Mouse (Mus musculus) frontal cortex, adult 2 months (tissue): Measurements from ENCODE around the gene Tgif2. TPM values are rescaled to one million over a fixed set of nuclear protein-coding genes. Genes with fewer than 3 reads are reported as not detected.
"Not testable (repeated sequence)": the region's sequence is repeated elsewhere in the genome, so short reads cannot be mapped to it uniquely, and the experiment has no call there.

ENCODE experiments used
- DNase-seq, 2 experiments: peaks; one replicate each; pipeline ENCODE4 v3.0.0; 2022; ENCODE audit warnings: low spot score in 1 of 2; ENCODE audit errors: extremely low spot score in 1 of 2
- polyA plus RNA-seq: library from polyadenylated mRNA; depleted of rRNA; stranded (reverse); fragments of >200 nt; gene quantifications from 2 replicates; pipeline ENCODE4 v1.2.3, GENCODE M21; 2012

Gene Tgif2
- polyA plus RNA-seq, 1 experiment, result 2.0 TPM

- DNase-seq, result no peak
These were observed 30.7 kb downstream of the Tgif2 start for GRCm38 (mm10) chr2:156870519-156870918.

GRCm38 (mm10) chr2:156873629-156874028, 33.8 kb downstream of the Tgif2 start:
- peak in 1 of 2 experiments; percentile 72 for DNase-seq

DNA sequence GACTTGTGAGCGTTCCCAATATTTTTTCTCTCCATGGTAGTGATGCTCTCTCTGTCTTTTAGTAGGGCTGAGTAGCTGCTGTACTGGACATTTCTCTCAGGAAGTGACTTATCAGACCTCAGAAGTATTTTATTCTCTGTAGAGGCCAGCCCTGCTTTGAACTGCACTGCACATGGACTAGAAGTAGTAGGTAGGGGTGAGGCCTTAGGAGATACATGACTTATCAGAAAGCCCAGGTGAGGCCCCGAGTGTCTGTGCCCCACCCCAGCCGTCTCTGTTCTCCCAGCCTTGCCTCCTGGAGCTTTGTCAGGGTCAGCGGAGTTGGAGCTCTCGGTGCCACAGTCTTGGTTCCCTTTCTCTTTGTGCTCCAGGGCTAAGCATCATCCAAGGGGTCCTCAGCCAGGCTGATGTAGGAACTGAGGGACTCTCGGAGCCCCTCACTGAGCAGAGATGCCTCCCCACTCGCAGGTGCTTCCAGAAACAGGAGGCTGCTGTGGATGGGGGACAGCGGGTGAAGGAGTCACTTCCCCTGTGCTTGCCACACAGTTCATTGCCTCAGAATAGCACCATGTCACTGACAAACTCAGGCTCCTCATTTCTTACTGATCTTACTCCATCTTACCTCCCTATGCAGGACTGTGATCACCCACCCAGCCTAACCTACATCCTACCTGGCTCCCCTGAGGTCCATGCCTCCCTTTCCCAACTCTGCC, 34.4 kb downstream of the Tgif2 start:
- no peak for DNase-seq

DNA sequence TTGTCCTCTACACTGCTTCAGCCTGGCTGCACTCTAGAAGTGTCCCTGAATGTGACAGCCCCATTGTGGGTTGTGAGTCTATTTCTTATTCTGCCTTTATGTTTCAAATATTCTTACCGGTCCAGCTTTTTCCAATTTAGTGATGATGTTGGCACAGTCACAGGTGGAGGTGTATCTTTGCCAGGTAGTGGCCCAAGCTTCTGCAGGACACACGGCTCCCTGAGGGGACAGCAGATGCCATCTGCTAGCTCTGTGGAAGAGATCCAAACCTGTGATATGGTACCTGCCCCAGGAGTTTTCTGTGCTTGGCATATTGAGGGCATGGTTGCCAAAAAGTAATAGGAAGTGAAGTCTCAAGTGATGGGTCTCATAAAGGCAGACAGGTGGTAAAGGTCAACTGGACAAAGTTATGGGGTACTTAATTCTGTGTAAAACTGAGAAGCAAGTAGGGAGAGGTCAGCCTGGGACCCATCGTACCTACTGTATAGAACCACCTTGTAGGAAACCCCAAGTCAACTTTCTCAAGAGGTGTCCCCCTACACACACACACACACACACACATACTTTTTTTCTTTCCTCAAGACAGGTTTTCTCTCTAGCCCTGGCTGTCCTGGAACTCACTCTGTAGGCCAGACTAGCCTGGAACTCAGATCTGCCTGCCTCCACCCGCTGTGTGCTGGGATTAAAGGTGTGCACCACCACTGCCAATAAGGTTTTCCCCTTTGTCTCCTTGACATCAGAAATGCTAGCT, 35.1 kb downstream of the Tgif2 start:
- no peak for DNase-seq

DNA sequence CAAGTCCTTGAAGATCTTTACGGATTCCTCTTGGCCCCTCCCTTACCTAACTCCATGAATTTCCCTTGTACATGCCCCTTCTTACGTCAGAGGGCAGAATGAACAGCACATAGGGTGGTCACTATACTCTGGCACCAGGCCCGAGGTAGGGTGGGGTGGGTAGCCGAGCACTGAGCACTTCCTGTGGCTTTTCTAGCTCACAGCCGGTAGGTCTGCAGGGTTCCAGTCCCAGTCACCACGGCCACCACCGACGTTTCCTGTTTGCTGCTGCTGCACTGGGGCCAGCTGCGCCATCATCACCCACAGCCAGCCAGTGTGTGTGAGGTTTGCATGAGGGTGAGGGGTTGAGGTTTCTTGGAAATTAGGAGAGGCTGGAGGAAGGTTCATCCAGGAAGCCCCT, 37.9 kb downstream of the Tgif2 start:
- DNase-seq, result no peak

- DNase-seq, result no peak
These were observed 39.7 kb downstream of the Tgif2 start for GRCm38 (mm10) chr2:156879541-156879940.

GRCm38 (mm10) chr2:156882431-156883001, 42.7 kb downstream of the Tgif2 start:
- no peak for DNase-seq

DNA sequence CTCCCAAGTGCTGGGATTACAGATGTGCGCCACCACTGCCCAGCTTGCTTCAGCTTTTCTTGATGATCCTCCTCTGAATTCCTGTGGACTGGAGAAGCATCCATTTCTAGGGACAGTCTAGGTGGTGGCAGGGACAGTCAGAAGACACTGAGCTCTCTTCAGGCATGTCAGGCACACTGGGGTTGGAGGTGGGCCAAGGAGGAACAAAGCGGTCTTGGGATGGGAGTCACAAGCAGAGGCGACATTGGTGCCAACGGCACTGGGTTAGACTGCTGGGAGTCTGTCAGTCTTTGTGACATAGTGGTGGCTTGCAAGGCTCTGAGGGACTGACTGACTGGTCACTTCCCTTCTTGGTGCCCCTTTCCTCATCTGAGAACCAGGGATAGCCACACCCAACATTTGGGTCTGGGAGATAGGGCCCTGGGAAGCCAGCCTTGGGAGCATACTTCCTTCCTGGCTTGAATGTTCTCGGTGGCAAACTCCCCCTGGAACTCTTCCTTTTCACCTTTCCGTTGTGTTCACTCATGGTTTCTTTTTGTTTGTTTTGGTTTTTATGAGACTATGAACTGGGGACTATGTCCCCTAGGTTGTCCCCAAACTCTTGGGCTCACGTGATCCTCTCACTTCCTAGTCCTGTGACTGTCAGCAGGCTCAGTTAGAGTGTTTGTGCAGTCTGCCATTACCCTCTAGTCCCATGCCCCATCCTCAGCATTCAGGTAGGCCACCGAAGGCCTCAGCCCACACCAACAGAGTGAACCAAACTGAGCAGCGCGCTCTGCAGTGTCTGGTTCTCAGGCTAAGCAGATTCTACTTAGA, 44.8 kb downstream of the Tgif2 start:
- DNase-seq, result no peak

GRCm38 (mm10) chr2:156885666-156886065, 45.9 kb downstream of the Tgif2 start:
- not testable (repeated sequence) for DNase-seq

GRCm38 (mm10) chr2:156886084-156886631, 46.4 kb downstream of the Tgif2 start:
- DNase-seq, result no peak

GRCm38 (mm10) chr2:156887017-156887416, 47.2 kb downstream of the Tgif2 start, which contains the start of gene Sla2:
Sla2 (minus strand) TSS chr2:156887192.
- no peak for DNase-seq

GRCm38 (mm10) chr2:156888490-156888889, 48.7 kb downstream of the Tgif2 start:
- no peak for DNase-seq

DNA sequence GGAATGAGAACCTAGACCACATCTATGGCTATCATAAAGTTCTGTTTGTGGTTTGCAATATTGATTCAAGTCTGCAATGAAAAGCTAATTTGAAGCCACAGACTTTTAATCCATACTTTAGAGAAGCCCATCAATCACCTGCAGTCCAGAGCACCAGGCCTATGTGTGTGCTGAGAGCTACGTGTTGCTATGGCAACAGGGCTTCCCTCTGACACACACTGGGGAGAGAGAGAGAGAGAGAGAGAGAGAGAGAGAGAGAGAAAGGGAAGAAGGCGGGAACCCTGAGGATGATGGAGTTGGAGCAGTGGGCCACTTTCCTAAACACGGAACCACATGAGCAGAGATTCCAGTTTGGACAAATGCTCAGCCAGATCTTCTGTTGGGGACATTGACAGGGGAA, 52.4 kb downstream of the Tgif2 start:
- no peak for DNase-seq

DNA sequence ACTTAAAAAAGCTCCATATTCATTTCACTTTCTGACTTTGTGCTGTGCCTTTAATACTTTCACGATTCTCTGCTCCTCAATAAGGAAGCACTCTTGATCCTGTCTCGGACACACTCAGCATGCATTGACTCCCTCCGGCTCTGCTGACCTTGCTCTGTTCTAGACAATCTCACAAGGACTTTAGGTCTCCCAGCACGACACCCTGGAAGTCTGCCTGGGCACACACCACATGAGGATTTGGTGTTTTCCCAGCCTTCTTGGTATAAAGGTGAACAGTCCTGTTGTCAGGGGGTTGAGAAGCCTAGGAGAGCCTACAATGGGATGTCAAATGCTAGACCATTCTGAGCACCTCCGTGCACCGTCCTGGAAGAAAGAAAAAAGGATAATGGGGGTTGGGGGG, 53.0 kb downstream of the Tgif2 start:
- no peak for DNase-seq

DNA sequence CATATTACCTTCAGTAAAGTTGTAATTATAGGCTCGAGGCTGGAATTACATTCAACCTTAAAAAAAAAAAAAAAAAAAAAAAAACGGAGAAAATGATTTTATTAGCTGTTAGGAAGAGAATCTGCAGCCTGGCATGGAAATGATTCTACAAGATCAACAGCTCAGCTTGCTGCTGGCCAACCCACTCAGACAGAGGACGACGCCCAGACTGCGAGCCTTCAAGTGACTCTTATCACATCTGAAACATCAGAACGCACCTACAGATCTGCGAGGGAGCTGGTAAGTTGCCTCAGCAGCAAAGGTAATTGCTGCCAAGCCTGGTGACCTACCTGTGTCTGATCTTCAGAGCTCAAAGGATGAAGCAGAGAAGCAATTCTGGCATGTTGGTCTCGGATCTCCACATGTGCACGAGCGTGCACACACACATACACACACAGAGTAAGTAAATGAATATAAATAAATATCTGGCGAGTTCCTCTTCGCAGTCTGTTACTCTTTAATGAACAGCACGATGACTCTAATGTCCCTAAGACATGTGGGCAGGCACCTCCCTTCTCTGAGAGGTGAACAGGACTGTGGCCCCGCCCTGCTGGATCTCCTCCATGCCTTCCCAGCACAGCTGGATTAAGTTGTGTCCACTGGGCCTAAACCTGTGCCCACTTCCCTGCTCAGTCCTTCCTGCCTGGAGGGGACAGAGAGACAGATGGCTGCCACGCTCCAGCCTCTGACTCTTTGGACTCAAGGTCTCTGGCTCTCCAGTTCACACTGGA, 54.9 kb downstream of the Tgif2 start:
- no peak for DNase-seq

DNA sequence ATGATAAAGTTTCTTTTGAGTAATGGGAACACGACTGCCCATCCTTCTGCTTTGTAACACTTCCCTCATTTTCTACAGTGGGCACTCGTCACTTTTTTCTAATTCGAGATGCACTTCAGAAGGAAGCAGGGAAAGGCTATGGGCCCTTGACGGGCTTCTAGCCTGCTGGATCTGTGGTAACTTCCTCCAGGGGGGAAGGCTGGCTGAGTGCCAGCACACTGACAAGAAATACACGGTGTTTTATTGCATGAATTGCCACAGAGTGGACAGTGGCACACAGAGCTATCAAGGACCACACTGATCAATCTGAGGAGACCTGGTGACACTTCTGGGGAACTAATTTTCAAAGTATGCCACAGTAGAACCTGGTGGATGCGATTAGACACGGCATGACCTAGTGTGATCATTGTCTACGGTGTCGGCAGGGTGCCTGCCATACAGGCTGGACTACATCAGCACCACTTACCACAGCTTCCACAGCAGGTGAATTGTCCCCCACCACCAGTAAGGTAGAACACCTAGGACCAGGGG, 56.6 kb downstream of the Tgif2 start:
- no peak for DNase-seq

DNA sequence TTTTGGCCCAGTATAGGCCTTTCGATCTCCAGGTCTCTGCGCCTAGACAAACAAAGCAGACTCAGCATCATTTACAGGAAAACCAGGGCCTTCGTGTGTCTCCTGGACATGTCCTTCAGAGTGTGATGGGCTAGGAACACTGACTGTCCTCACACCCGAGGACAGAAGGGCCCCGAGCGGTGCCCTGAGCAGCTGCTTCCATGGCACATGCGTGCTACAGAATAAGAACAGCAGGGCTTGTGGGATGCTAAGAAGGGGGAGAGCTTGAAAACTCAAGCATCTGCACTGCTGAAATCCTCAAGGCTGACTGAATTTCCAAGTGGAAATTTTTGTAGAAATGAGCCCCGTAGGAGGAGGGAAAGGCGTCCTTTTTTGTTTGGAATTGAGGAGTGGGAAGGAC, 57.2 kb downstream of the Tgif2 start:
- DNase-seq, result peak in 1 of 2 experiments; percentile 64

DNA sequence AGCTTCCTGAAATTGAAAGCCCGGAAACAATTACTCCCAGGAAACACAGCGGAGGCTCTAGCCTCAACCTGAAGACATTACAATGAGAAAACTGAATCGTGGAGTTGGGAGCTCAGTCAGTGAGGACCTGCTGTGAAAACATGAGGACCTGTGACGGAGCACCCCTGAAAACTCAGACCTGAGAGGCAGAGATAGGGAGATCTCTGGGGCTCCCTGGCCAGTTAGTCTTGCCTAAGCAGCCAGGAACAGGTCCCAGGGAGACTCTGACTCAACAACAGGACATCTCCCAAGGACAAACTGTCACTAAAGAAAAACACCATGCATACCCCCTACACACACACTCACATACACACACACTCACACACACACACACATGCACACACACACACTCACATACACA, 58.6 kb downstream of the Tgif2 start:
- DNase-seq, result no peak

DNA sequence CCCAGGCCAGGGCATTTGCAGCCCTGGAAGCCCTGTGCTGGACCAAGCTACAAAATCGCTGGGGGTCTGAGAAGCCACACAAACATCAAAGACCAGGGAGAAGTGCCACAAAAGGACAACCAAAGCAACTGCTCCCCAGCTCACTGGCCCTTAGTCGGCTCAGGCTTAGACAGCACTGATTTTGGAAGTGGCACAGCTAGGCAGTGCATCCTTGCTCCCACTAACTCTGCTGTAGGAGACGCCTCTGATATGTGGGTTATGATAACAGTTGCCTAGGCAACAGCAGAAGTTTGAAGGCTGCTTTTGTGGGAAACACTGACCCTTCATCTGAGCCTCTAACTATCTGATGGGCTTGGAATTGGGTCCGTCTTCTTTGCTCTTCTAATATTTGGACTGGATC, 59.4 kb downstream of the Tgif2 start:
- DNase-seq, result no peak

DNA sequence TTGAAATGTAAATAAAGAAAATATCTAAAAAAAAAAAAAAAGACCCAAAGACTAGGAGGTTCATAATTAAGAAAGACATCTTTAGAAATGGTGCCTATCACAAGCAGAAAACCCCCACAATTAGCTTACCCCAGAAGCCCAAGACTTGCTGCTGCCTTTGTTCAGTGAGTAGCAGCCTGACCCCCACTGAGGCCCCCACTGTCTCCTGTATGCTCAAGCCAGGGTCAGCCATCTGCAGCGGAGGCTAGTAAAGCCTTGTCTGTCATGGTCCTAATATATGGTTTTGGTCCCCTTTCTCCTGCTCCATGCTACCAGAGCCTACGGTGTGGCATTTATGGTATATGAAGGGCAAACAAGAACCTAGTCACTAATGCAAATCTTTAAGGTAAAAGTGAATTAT, 61.5 kb downstream of the Tgif2 start:
- no peak for DNase-seq
